Mouse (Mus musculus): ENCODE results near the gene Clca3a1.

DNA sequence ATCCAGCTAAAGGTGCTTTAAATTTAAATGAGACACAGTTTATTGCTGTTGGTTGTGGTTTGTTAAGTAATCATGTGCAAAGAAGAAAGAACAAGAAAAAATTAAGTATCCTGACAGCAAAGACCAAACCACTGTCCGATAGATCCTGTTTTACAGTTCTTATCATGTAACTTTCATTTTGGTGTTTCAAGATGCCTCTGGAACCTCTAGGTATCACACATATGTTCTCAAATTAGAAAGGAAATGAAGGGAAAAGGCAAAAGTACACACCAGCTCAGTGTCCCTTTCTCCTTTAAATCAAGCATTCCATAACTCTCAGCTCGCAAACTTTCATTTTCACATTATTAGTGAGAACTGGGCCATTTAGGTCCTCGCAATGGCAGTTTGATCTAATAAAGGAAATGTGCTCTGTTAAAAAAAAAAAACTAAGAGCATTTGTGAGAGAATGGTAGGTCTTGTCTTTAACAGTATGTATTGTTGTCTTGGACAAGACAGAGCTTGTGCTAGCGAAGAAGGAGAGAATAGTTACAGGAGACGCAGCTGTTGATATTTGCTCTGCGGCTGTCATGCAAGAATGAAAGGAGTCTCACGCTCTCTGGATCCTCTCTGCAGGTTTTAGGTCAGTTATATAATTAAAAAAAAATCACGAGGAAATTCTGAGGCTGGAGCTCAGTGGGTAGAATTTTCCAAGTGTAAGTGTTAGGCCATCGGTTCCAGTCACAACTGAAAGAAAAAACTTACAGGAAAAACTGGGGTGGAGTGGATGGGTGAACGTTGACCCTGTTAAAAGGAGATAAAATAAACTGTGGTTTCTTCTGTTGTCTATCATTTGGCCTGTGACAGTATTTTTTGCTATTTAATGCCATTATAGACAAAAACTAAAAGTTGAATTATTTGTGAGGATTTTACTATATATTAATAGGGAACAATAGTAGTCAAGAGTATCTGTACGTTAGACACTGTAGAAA is 24.7 kb upstream of the Clca3a1 start:
- no peak for TF ChIP-seq POLR2A (IDR thresholded peaks at IDR 0.05; ENCODE audit: low read depth, low read length)
- TF ChIP-seq CTCF (IDR thresholded peaks at IDR 0.05; ENCODE audit: borderline replicate concordance, insufficient read depth, low read length) = no peak
